17 mouse cellular contexts compared by ENCODE assay signal in the genomic region with DNA sequence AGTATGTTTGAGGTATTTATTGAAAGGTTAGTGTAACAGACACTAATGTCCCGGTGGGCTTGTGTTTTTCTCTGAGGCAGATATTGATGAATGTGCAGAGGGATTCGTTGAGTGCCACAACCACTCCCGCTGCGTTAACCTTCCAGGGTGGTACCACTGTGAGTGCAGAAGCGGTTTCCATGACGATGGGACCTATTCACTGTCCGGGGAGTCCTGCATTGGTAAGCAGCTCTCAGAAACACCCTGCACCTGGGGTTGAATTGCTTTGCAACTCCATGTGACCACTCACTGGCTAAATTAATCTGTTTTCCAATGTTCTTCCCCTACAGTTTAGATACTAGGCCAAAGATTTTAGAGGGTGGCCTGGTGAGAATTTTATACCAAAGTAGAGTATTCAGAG.
A peak's percentile ranks its signal among the peaks of the same experiment; 100 is the strongest.
DNase-seq lines count a peak whose midpoint lies in the region; ATAC-seq lines count a peak whose summit lies in the region.
"Had no signal": no experiment of that assay in that cellular context is flagged by ENCODE, and none has a peak within 500 bp of the region (broad histone marks: within the 10 kb centered on the region; RNA-seq: fewer than 3 reads in every experiment).

No protein-coding gene starts in this region.

- peak; percentile 20 for DNase-seq in neural tube, embryonic 11.5 days (ENCODE audit: low spot score)
- DNase-seq in forebrain, embryonic 11.5 days (ENCODE audit: low spot score): no peak
- no peak for DNase-seq in midbrain, embryonic 11.5 days (ENCODE audit: low spot score, missing footprints)
- no peak for DNase-seq in kidney, postnatal 10 days
- DNase-seq in frontal cortex, postnatal 14 days (ENCODE audit: low spot score in 2 of 2): no peak
- no peak for DNase-seq in thymus, postnatal 4 days
- DNase-seq in frontal cortex, adult 2 months (ENCODE audit: extremely low spot score in 1 of 2, low spot score in 1 of 2): no peak
- DNase-seq: B cell, adult 2 months; cerebellum, adult 11 months; kidney, adult 9 months; lung, postnatal 4 days had no signal

- H3K36me3 ChIP-seq in neural tube, embryonic 11.5 days (ENCODE audit: control insufficient read depth, insufficient read depth, low read length): no peaks in the 10 kb centered on the region
- no peaks in the 10 kb centered on the region for H3K36me3 ChIP-seq in neural tube, embryonic 15.5 days
- H3K36me3 ChIP-seq in forebrain, embryonic 11.5 days (ENCODE audit: control insufficient read depth, insufficient read depth, low read length): no peaks in the 10 kb centered on the region
- H3K36me3 ChIP-seq in midbrain, embryonic 11.5 days (ENCODE audit: control insufficient read depth, insufficient read depth, low read length): no peaks in the 10 kb centered on the region
- H3K36me3 ChIP-seq: embryonic facial prominence, embryonic 12.5 days; G1E; limb, embryonic 13.5 days had no signal

- WGBS in neural tube, embryonic 11.5 days: 23% methylated on average over 7 of the region's 7 CpGs
- WGBS in neural tube, embryonic 15.5 days: 12% methylated on average over 7 of the region's 7 CpGs
- 20% methylated on average over 7 of the region's 7 CpGs for WGBS in forebrain, embryonic 11.5 days
- WGBS in midbrain, embryonic 11.5 days: 15% methylated on average over 7 of the region's 7 CpGs

- H3K27me3 ChIP-seq in neural tube, embryonic 11.5 days (ENCODE audit: control insufficient read depth, insufficient read depth, low read length): no peaks in the 10 kb centered on the region
- no peaks in the 10 kb centered on the region for H3K27me3 ChIP-seq in neural tube, embryonic 15.5 days (replicated peaks)
- no peaks in the 10 kb centered on the region for H3K27me3 ChIP-seq in forebrain, embryonic 11.5 days (ENCODE audit: control insufficient read depth, insufficient read depth, low read length)
- H3K27me3 ChIP-seq in midbrain, embryonic 11.5 days (ENCODE audit: control insufficient read depth, insufficient read depth, low read length): no peaks in the 10 kb centered on the region
- H3K27me3 ChIP-seq: embryonic facial prominence, embryonic 12.5 days; limb, embryonic 13.5 days had no signal

- no peak overlapping the region for H3K4me3 ChIP-seq in neural tube, embryonic 11.5 days (ENCODE audit: low read depth, low read length)
- H3K4me3 ChIP-seq in neural tube, embryonic 15.5 days (replicated peaks): no peak overlapping the region
- H3K4me3 ChIP-seq in forebrain, embryonic 11.5 days (ENCODE audit: low read depth, low read length): no peak overlapping the region
- H3K4me3 ChIP-seq in midbrain, embryonic 11.5 days (ENCODE audit: low read depth, low read length): no peak overlapping the region
- H3K4me3 ChIP-seq: embryonic facial prominence, embryonic 12.5 days; limb, embryonic 13.5 days; myocyte had no signal

- peak; percentile 81 for ATAC-seq in neural tube, embryonic 11.5 days (ENCODE audit: insufficient read depth, low FRiP score, low TSS enrichment)
- ATAC-seq in neural tube, embryonic 15.5 days (ENCODE audit: low FRiP score): no peak
- ATAC-seq in forebrain, embryonic 11.5 days (replicated peaks; ENCODE audit: low FRiP score): peak; percentile 56; the same call in 1 of the 2 replicates
- ATAC-seq in midbrain, embryonic 11.5 days (ENCODE audit: low FRiP score): peak; percentile 88

- no peak overlapping the region for H3K9ac ChIP-seq in neural tube, embryonic 11.5 days (ENCODE audit: low read length)
- H3K9ac ChIP-seq in neural tube, embryonic 15.5 days (replicated peaks): no peak overlapping the region
- H3K9ac ChIP-seq in forebrain, embryonic 11.5 days (ENCODE audit: low read length): no peak overlapping the region
- no peak overlapping the region for H3K9ac ChIP-seq in midbrain, embryonic 11.5 days (ENCODE audit: low read length)
- H3K9ac ChIP-seq: embryonic facial prominence, embryonic 12.5 days; limb, embryonic 13.5 days had no signal

- H3K27ac ChIP-seq in neural tube, embryonic 11.5 days (ENCODE audit: low read depth, low read length): no peak overlapping the region
- H3K27ac ChIP-seq in neural tube, embryonic 15.5 days (replicated peaks): no peak overlapping the region
- no peak overlapping the region for H3K27ac ChIP-seq in forebrain, embryonic 11.5 days (ENCODE audit: low read depth, low read length)
- H3K27ac ChIP-seq in midbrain, embryonic 11.5 days (ENCODE audit: low read depth, low read length): no peak overlapping the region
- H3K27ac ChIP-seq: embryonic facial prominence, embryonic 12.5 days; limb, embryonic 13.5 days; stomach, postnatal 0 days had no signal

- no peaks in the 10 kb centered on the region for H3K9me3 ChIP-seq in neural tube, embryonic 11.5 days (ENCODE audit: control insufficient read depth, low read length)
- no peaks in the 10 kb centered on the region for H3K9me3 ChIP-seq in neural tube, embryonic 15.5 days (replicated peaks)
- no peaks in the 10 kb centered on the region for H3K9me3 ChIP-seq in forebrain, embryonic 11.5 days (ENCODE audit: control insufficient read depth, low read length)
- H3K9me3 ChIP-seq in midbrain, embryonic 11.5 days (ENCODE audit: control insufficient read depth, low read length): no peaks in the 10 kb centered on the region
- H3K9me3 ChIP-seq: embryonic facial prominence, embryonic 12.5 days; limb, embryonic 13.5 days had no signal

- no peak overlapping the region for H3K4me2 ChIP-seq in neural tube, embryonic 11.5 days (ENCODE audit: low read depth)
- H3K4me2 ChIP-seq in neural tube, embryonic 15.5 days: no peak overlapping the region
- H3K4me2 ChIP-seq in forebrain, embryonic 11.5 days (ENCODE audit: low read depth, low read length, severe bottlenecking): no peak overlapping the region
- no peak overlapping the region for H3K4me2 ChIP-seq in midbrain, embryonic 11.5 days
- H3K4me2 ChIP-seq: embryonic facial prominence, embryonic 12.5 days; limb, embryonic 13.5 days had no signal

- H3K4me1 ChIP-seq in neural tube, embryonic 11.5 days (ENCODE audit: control insufficient read depth, insufficient read depth, low read length): no peaks in the 10 kb centered on the region
- 0 out of 2 replicates have a peak, but pooled peaks cover 3% of the 10 kb centered on the region for H3K4me1 ChIP-seq in neural tube, embryonic 15.5 days
- H3K4me1 ChIP-seq in forebrain, embryonic 11.5 days (replicated peaks; ENCODE audit: control insufficient read depth, insufficient read depth, low read length): no peaks in the 10 kb centered on the region; the same call in 1 of the 2 replicates
- H3K4me1 ChIP-seq in midbrain, embryonic 11.5 days (ENCODE audit: control insufficient read depth, insufficient read depth, low read length): peaks cover 2% of the 10 kb centered on the region; the same call in 1 of the 2 replicates
- H3K4me1 ChIP-seq: embryonic facial prominence, embryonic 12.5 days; limb, embryonic 13.5 days had no signal
